Mouse (Mus musculus) hindbrain, embryonic 16.5 days (tissue): Measurements from ENCODE around the gene Myt1l. TPM values are rescaled to one million over a fixed set of nuclear protein-coding genes. Genes with fewer than 3 reads are reported as not detected.
A peak's percentile ranks its signal among the peaks of the same experiment; 100 is the strongest.

Experiments used
- ATAC-seq: fragments of 200-750 bp; cut with Nextera tagmentation; 2 replicates; pipeline ENCODE4 v1.8.0; 2017; ENCODE audit warnings: moderate TSS enrichment, moderate library complexity
- H3K27ac ChIP-seq: fragments of 300-500 bp; sonication (generic); 2 replicates; pipeline ENCODE4 v1.5.1; 2014; ENCODE audit warnings: low read depth, mild to moderate bottlenecking, control low read depth, low read length, moderate library complexity
- H3K27me3 ChIP-seq: fragments of 300-500 bp; sonication (generic); replicated peaks from 2 replicates; pipeline ENCODE4 v1.6.1; 2014; ENCODE audit warnings: low read length; ENCODE audit not compliant: control insufficient read depth, insufficient read depth
- H3K36me3 ChIP-seq: fragments of 300-500 bp; sonication (generic); 2 replicates; pipeline ENCODE4 v1.6.1; 2014; ENCODE audit warnings: mild to moderate bottlenecking, low read length, moderate library complexity, mixed read lengths; ENCODE audit not compliant: control insufficient read depth, insufficient read depth
- H3K4me1 ChIP-seq: fragments of 300-500 bp; sonication (generic); 2 replicates; pipeline ENCODE4 v1.6.1; 2014; ENCODE audit warnings: low read depth, low read length; ENCODE audit not compliant: control insufficient read depth, insufficient read depth
- H3K4me2 ChIP-seq: fragments of 300-500 bp; sonication (generic); 2 replicates; pipeline ENCODE4 v1.6.1; 2014; ENCODE audit warnings: mild to moderate bottlenecking, low read length, control low read depth, moderate library complexity
- H3K4me3 ChIP-seq: fragments of 300-500 bp; sonication (generic); 2 replicates; pipeline ENCODE4 v1.5.1; 2014; ENCODE audit warnings: mild to moderate bottlenecking, low read length, control low read depth, moderate library complexity
- H3K9ac ChIP-seq: fragments of 300-500 bp; sonication (generic); 2 replicates; pipeline ENCODE4 v1.6.1; 2014; ENCODE audit warnings: low read depth, mild to moderate bottlenecking, control low read depth, low read length, moderate library complexity
- H3K9me3 ChIP-seq: fragments of 300-500 bp; sonication (generic); 2 replicates; pipeline ENCODE4 v1.6.1; 2014; ENCODE audit warnings: mild to moderate bottlenecking, low read length, moderate library complexity; ENCODE audit not compliant: control insufficient read depth
- WGBS: fragments of 180-500 bp; shearing (Covaris S2); extraction: QIAGEN DNeasy Blood & Tissue Kit; methylation state at CpG from one replicate; pipeline ENCODE4 v1.1.7; 2014; 5-methylcytosine and 5-hydroxymethylcytosine counted together
- polyA plus RNA-seq: library from polyadenylated mRNA; unstranded; fragments of >200 nt; fragmentation: Nextera tagmentation; extraction: Ambion mirVana; gene quantifications from 2 replicates; pipeline ENCODE4 v1.2.1, GENCODE M21; 2015

Gene Myt1l
- 213 and 236 TPM in 2 replicates for polyA plus RNA-seq

- H3K27me3 ChIP-seq: no peaks in the 10 kb centered on the region
- peak within 1 kb of the TSS; percentile 41 for H3K4me3 ChIP-seq
- H3K36me3 ChIP-seq: no peaks in the 10 kb centered on the region
- peak; percentile 16 for ATAC-seq
- peak within 1 kb of the TSS; percentile 97 for H3K27ac ChIP-seq
- WGBS: 9% methylated on average over 13 of the region's 13 CpGs
- no peaks in the 10 kb centered on the region for H3K9me3 ChIP-seq
- H3K4me2 ChIP-seq: peak within 1 kb of the TSS; percentile 58
- peak within 1 kb of the TSS; percentile 68 for H3K9ac ChIP-seq
- H3K4me1 ChIP-seq: peaks cover 3% of the 10 kb centered on the region; the same call in 1 of the 2 replicates
These were observed at the start of gene Myt1l for GRCm38 (mm10) chr12:29528031-29528771. TSS of gene Myt1l (plus strand) at chr12:29528384.

GRCm38 (mm10) chr12:29486424-29487035, 41.7 kb upstream of the Myt1l start:
- Histone ChIP-seq H3K9ac (no peak overlapping the region), H3K9me3 (no peaks in the 10 kb centered on the region), H3K36me3 (no peaks in the 10 kb centered on the region), H3K4me1 (no peaks in the 10 kb centered on the region), H3K27ac (no peak overlapping the region), H3K4me3 (no peak overlapping the region), H3K27me3 (no peaks in the 10 kb centered on the region), H3K4me2 (no peak overlapping the region)
- no peak for ATAC-seq
- 75% methylated on average over 10 of the region's 10 CpGs for WGBS

DNA sequence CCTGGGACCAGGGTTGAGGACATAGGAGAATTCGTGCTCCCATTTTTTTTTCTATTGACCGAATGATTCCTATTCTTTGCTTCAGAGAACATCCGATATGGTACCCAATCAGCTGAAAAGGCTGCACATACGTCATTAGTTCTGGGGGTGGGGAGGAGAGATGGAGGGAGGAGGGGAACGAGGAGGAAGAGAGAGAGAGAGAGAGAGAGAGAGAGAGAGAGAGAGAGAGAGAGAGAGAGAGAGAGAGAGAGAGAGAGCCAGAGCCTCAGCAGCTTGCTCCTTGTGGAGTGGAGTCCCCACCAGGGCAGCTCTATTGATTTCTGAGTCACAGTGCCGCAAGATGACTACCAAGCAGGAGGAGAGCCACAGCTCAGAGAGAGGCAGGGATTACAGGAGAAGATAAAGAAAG, 1.9 kb upstream of the Myt1l start:
- Histone ChIP-seq H3K9ac (peak overlapping the region; percentile 57), H3K4me1 (no peaks in the 10 kb centered on the region), H3K9me3 (no peaks in the 10 kb centered on the region), H3K27ac (peak overlapping the region; percentile 88), H3K27me3 (no peaks in the 10 kb centered on the region), H3K4me2 (peak overlapping the region; percentile 45), H3K4me3 (peak overlapping the region; percentile 20), H3K36me3 (no peaks in the 10 kb centered on the region)
- ATAC-seq: peak; percentile 79
- WGBS: 1% methylated on average over 6 of the region's 6 CpGs

- peak overlapping the region; percentile 68 for H3K9ac ChIP-seq
- H3K27me3 ChIP-seq: no peaks in the 10 kb centered on the region
- peak overlapping the region; percentile 58 for H3K4me2 ChIP-seq
- peak overlapping the region; percentile 97 for H3K27ac ChIP-seq
- H3K36me3 ChIP-seq: no peaks in the 10 kb centered on the region
- peak; percentile 74 for ATAC-seq
- under 1% methylated on average over 27 of the region's 27 CpGs for WGBS
- no peaks in the 10 kb centered on the region for H3K4me1 ChIP-seq
- peak overlapping the region; percentile 41 for H3K4me3 ChIP-seq
- no peaks in the 10 kb centered on the region for H3K9me3 ChIP-seq
These were observed 979 bp upstream of the Myt1l start for GRCm38 (mm10) chr12:29527048-29527761.

DNA sequence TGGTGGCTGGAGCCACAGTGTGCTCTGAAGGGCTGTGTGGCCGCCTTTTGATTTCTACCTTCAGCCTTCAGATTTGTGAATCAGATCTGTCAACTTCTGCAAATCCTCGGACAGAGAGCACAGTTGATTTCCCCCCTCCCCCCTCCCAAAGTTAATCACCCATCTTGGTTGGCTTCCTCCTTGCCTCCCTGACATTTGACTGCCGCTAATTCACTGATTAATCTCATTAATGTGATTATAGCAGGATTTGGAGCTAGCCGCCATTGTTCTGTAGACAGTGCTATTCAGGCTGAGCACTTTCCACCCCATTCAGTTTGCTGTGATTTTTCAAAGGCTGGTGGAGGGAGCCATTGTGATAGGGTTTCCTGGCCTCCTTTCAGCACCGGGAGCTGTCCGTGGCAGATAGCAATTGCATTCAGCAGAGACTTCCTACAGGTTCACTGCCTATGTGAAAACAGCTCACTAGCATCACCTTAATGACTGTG, 2.1 kb downstream of the Myt1l start:
- Histone ChIP-seq H3K27me3 (no peaks in the 10 kb centered on the region), H3K9ac (peak overlapping the region; percentile 73)
- no peak for ATAC-seq

GRCm38 (mm10) chr12:29530823-29531222, 2.6 kb downstream of the Myt1l start:
- Histone ChIP-seq H3K4me1 (peaks cover 3% of the 10 kb centered on the region; the same call in 1 of the 2 replicates), H3K9ac (peak overlapping the region; percentile 73), H3K4me3 (peak overlapping the region; percentile 47), H3K36me3 (no peaks in the 10 kb centered on the region), H3K9me3 (no peaks in the 10 kb centered on the region), H3K27ac (peak overlapping the region; percentile 94), H3K27me3 (no peaks in the 10 kb centered on the region), H3K4me2 (peak overlapping the region; percentile 59)
- no peak for ATAC-seq
- 36% methylated on average over 7 of the region's 7 CpGs for WGBS

More for the DNA sequence above, 2.1 kb downstream of the Myt1l start:
- peaks cover 3% of the 10 kb centered on the region; the same call in 1 of the 2 replicates for H3K4me1 ChIP-seq
- no peaks in the 10 kb centered on the region for H3K9me3 ChIP-seq
- H3K36me3 ChIP-seq: no peaks in the 10 kb centered on the region
- H3K27ac ChIP-seq: peak overlapping the region; percentile 94
- peak overlapping the region; percentile 59 for H3K4me2 ChIP-seq
- 4% methylated on average over 6 of the region's 6 CpGs for WGBS
- peak overlapping the region; percentile 47 for H3K4me3 ChIP-seq

GRCm38 (mm10) chr12:29533071-29533876, 5.1 kb downstream of the Myt1l start:
- Histone ChIP-seq H3K4me3 (peak overlapping the region; percentile 59), H3K4me1 (peaks cover 9% of the 10 kb centered on the region), H3K27ac (peak overlapping the region; percentile 96), H3K4me2 (peak overlapping the region; percentile 81), H3K27me3 (no peaks in the 10 kb centered on the region), H3K9me3 (no peaks in the 10 kb centered on the region), H3K9ac (peak overlapping the region; percentile 82), H3K36me3 (no peaks in the 10 kb centered on the region)
- 16% methylated on average over 14 of the region's 14 CpGs for WGBS
- peak; percentile 80 for ATAC-seq

DNA sequence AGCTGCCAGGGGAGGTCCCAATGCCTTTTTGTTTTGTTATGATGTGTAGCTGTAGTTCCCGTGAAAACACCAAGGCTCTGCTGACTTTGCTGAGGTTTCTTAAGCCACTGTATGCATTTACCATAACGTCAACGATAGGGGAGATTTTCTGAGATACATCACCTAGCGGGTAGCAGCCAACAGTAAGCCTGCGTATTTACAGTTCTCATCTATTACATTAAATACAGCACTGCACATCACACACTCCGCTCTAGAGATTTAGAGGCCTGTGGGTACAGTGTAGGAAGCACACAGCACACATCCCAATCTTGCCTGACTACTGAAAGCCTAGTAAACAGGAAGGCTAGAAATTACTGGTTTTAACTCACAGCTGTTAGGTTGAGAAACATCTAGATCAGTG, 6.1 kb downstream of the Myt1l start:
- Histone ChIP-seq H3K4me2 (peak overlapping the region; percentile 81), H3K4me1 (peaks cover 13% of the 10 kb centered on the region), H3K9me3 (no peaks in the 10 kb centered on the region), H3K9ac (peak overlapping the region; percentile 82), H3K4me3 (peak overlapping the region; percentile 59), H3K27ac (peak overlapping the region; percentile 96), H3K36me3 (no peaks in the 10 kb centered on the region), H3K27me3 (no peaks in the 10 kb centered on the region)
- peak; percentile 64 for ATAC-seq
- WGBS: 3% methylated on average over 6 of the region's 6 CpGs
